Mouse (Mus musculus): ENCODE data around the gene Slc24a2. TPM values are rescaled to one million over a fixed set of nuclear protein-coding genes. Genes with fewer than 3 reads are reported as not detected.

Slc24a2 gene
- polyA plus RNA-seq, 1 experiment, result not detected

- Histone ChIP-seq H3K27ac (ENCODE audit: insufficient read depth, low read depth, low read length) (no peak overlapping the region), H3K4me1 (ENCODE audit: control insufficient read depth, insufficient read depth, low read length) (no peaks in the 10 kb centered on the region), H3K4me3 (ENCODE audit: insufficient read depth, low read length) (no peak overlapping the region)
- TF ChIP-seq CTCF (IDR thresholded peaks at IDR 0.05; ENCODE audit: low read depth, low read length) (no peak), POLR2A (IDR thresholded peaks at IDR 0.05; ENCODE audit: borderline replicate concordance, low read depth, low read length) (no peak)
Observed at GRCm38 (mm10) chr4:87201229-87201628, 29.0 kb downstream of the Slc24a2 start.

DNA sequence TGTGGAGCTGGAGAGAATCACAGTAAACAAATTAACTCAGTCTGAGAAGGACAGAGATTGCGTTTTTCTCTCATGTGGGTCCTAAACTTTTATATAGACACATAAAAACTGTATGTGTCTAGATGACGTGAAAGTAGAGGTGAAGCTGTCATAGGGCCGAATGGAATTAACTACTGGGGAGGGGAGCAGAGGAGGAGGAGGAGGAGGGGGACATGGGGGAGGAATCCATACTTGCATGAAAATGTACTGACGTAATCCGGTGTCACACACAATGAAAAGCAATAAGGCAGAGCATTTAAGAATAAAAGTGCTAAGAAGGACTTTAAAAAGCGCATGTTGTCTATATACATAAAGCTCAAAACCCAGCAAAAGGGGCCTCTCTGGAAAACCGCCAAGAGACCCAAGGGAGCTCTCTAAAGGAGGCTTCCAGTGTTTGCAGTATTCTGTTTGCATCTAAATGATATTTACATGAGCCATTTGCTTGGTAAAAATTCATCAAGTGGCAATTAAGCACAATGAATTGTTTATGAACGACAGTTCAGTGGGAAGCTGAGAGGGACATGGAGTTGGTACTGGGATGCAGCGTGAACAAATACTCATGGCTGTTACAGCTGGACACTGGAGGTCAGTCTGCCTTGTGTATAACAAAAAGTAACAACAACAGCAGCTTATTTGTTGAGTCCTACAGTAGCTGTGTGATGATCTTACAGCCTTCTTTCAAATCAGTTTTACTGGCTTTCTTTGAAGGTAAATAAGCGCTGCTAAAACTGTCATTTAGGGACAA lies 45.9 kb downstream of the Slc24a2 start:
- H3K27ac ChIP-seq (ENCODE audit: insufficient read depth, low read depth, low read length), result no peak overlapping the region
- no peak overlapping the region for H3K4me3 ChIP-seq (ENCODE audit: insufficient read depth, low read length)
- H3K4me1 ChIP-seq (ENCODE audit: control insufficient read depth, insufficient read depth, low read length), result no peaks in the 10 kb centered on the region
- TF ChIP-seq CTCF (IDR thresholded peaks at IDR 0.05; ENCODE audit: low read depth, low read length) (no peak), POLR2A (IDR thresholded peaks at IDR 0.05; ENCODE audit: borderline replicate concordance, low read depth, low read length) (no peak)

DNA sequence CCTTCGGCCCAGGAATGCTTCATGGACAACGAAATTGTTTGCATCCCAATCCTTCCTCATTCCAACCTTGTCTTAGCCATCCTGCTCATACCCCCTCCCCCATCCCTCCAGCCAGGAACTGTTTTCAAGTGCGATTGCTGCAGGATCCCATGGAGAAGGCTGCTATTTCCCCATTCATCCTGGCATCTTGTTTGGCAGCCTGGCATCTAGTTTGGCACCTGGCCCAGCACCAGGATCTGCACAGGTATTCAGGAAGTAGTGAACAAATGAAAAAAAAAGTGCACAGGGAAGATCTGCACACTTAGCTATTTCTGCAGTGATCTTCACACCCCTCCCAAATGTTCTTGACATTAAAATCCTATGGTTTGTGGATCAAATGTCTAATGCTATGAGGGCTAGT lies 53.2 kb downstream of the Slc24a2 start:
- TF ChIP-seq POLR2A (IDR thresholded peaks at IDR 0.05; ENCODE audit: borderline replicate concordance, low read depth, low read length) (no peak), CTCF (IDR thresholded peaks at IDR 0.05; ENCODE audit: low read depth, low read length) (no peak)
- Histone ChIP-seq H3K27ac (ENCODE audit: insufficient read depth, low read depth, low read length) (no peak overlapping the region), H3K4me1 (ENCODE audit: control insufficient read depth, insufficient read depth, low read length) (no peaks in the 10 kb centered on the region), H3K4me3 (ENCODE audit: insufficient read depth, low read length) (no peak overlapping the region)

GRCm38 (mm10) chr4:87163945-87164344 lies 66.3 kb downstream of the Slc24a2 start:
- H3K4me1 ChIP-seq (ENCODE audit: control insufficient read depth, insufficient read depth, low read length), result no peaks in the 10 kb centered on the region

DNA sequence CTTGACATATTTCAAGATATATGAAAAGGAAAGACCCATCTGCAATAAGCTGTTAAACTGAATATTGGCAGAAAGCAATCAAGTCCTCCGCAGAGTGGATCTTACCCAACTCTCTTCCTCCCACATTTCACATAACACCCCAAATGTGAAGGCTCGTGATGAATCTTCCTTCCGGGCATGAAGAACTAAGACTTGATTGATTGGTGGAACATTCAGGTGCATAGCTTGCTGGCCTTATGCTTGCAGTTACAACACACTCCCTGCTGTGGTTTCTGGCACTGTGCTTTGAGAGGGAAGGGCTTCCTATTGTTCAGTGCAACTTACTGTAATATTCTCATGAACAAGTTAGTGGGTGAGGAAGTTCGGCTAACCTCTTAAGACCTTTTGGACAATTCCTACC lies 72.2 kb downstream of the Slc24a2 start:
- TF ChIP-seq CTCF (IDR thresholded peaks at IDR 0.05; ENCODE audit: low read depth, low read length) (no peak), POLR2A (IDR thresholded peaks at IDR 0.05; ENCODE audit: borderline replicate concordance, low read depth, low read length) (no peak)
- Histone ChIP-seq H3K27ac (ENCODE audit: insufficient read depth, low read depth, low read length) (no peak overlapping the region), H3K4me1 (ENCODE audit: control insufficient read depth, insufficient read depth, low read length) (no peaks in the 10 kb centered on the region), H3K4me3 (ENCODE audit: insufficient read depth, low read length) (no peak overlapping the region)

More at GRCm38 (mm10) chr4:87163945-87164344, 66.3 kb downstream of the Slc24a2 start:
- Histone ChIP-seq H3K4me3 (ENCODE audit: insufficient read depth, low read length) (no peak overlapping the region), H3K27ac (ENCODE audit: insufficient read depth, low read depth, low read length) (no peak overlapping the region)
- no peak for TF ChIP-seq CTCF (IDR thresholded peaks at IDR 0.05; ENCODE audit: low read depth, low read length)
- TF ChIP-seq POLR2A (IDR thresholded peaks at IDR 0.05; ENCODE audit: borderline replicate concordance, low read depth, low read length), result no peak

DNA sequence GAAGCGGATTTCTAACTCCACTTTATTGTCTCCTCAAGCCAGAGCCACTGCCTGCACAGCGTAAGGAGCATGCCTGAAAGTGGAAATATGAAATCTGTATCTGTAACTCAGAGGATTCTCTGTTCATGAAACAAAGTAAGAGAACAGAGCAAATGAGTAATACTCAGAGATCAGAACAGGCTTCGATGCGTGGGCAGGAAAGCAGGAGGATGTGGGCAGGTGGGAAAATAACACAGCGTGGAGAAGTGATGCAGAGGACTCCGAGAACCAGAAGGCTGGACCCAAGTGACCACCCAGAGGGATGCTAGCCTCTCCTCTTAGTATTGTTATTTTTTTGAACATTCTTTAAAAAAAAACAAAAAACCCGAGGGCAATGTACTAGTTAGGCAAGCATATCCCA lies 78.3 kb downstream of the Slc24a2 start:
- TF ChIP-seq CTCF (IDR thresholded peaks at IDR 0.05; ENCODE audit: low read depth, low read length), result no peak
- no peak for TF ChIP-seq POLR2A (IDR thresholded peaks at IDR 0.05; ENCODE audit: borderline replicate concordance, low read depth, low read length)
- no peak overlapping the region for H3K27ac ChIP-seq (ENCODE audit: insufficient read depth, low read depth, low read length)
- H3K4me1 ChIP-seq (ENCODE audit: control insufficient read depth, insufficient read depth, low read length), result no peaks in the 10 kb centered on the region
- H3K4me3 ChIP-seq (ENCODE audit: insufficient read depth, low read length), result no peak overlapping the region

GRCm38 (mm10) chr4:87149584-87149983 lies 80.7 kb downstream of the Slc24a2 start:
- Histone ChIP-seq H3K27ac (ENCODE audit: insufficient read depth, low read depth, low read length) (no peak overlapping the region), H3K4me1 (ENCODE audit: control insufficient read depth, insufficient read depth, low read length) (no peaks in the 10 kb centered on the region), H3K4me3 (ENCODE audit: insufficient read depth, low read length) (no peak overlapping the region)
- TF ChIP-seq POLR2A (IDR thresholded peaks at IDR 0.05; ENCODE audit: borderline replicate concordance, low read depth, low read length), result no peak
- no peak for TF ChIP-seq CTCF (IDR thresholded peaks at IDR 0.05; ENCODE audit: low read depth, low read length)

GRCm38 (mm10) chr4:87141590-87142365 lies 88.5 kb downstream of the Slc24a2 start:
- H3K4me3 ChIP-seq (ENCODE audit: insufficient read depth, low read length), result no peak overlapping the region
- no peak overlapping the region for H3K27ac ChIP-seq (ENCODE audit: insufficient read depth, low read depth, low read length)
- no peaks in the 10 kb centered on the region for H3K4me1 ChIP-seq (ENCODE audit: control insufficient read depth, insufficient read depth, low read length)
- TF ChIP-seq CTCF (IDR thresholded peaks at IDR 0.05; ENCODE audit: low read depth, low read length) (no peak), POLR2A (IDR thresholded peaks at IDR 0.05; ENCODE audit: borderline replicate concordance, low read depth, low read length) (no peak)

GRCm38 (mm10) chr4:87140901-87141300 lies 89.4 kb downstream of the Slc24a2 start:
- no peaks in the 10 kb centered on the region for H3K4me1 ChIP-seq (ENCODE audit: control insufficient read depth, insufficient read depth, low read length)
- no peak overlapping the region for H3K27ac ChIP-seq (ENCODE audit: insufficient read depth, low read depth, low read length)
- TF ChIP-seq POLR2A (IDR thresholded peaks at IDR 0.05; ENCODE audit: borderline replicate concordance, low read depth, low read length) (no peak), CTCF (IDR thresholded peaks at IDR 0.05; ENCODE audit: low read depth, low read length) (no peak)
- H3K4me3 ChIP-seq (ENCODE audit: insufficient read depth, low read length), result no peak overlapping the region

DNA sequence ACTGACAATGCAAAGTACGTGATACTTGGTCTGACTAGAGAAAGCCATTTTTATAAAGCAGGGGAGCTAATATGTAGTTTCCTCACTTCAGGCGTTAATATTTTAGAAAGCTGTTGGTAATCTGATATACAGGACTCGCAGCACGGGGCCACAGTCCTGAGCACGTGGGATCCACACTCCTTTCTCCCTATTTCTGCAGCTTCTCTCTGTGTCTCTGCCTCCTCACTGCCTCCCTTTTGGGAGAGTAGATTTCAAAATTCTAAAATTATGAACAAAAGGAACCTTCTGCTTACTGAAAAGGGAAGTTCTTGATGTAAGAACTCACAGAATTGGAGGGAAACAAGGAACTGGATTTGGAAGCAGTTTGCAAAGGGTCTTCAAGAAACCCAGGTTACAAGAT lies 97.8 kb downstream of the Slc24a2 start:
- Histone ChIP-seq H3K4me1 (ENCODE audit: control insufficient read depth, insufficient read depth, low read length) (no peaks in the 10 kb centered on the region), H3K27ac (ENCODE audit: insufficient read depth, low read depth, low read length) (no peak overlapping the region), H3K4me3 (ENCODE audit: insufficient read depth, low read length) (no peak overlapping the region)
- TF ChIP-seq POLR2A (IDR thresholded peaks at IDR 0.05; ENCODE audit: borderline replicate concordance, low read depth, low read length), result no peak
- no peak for TF ChIP-seq CTCF (IDR thresholded peaks at IDR 0.05; ENCODE audit: low read depth, low read length)
